Mouse (Mus musculus): ENCODE results near the gene Filip1. TPM values are rescaled to one million over a fixed set of nuclear protein-coding genes. Genes with fewer than 3 reads are reported as not detected.

The Filip1 gene
- polyA plus RNA-seq, 1 experiment from 2014 or later, result 10.4 TPM

- no peak overlapping the region for H3K4me2 ChIP-seq (ENCODE audit: low read depth, low read length)
- no peak overlapping the region for H3K27ac ChIP-seq (replicated peaks; ENCODE audit: low read depth, low read length)
- no peak for ATAC-seq (ENCODE audit: low read depth)
- no peaks in the 10 kb centered on the region for H3K27me3 ChIP-seq (replicated peaks; ENCODE audit: control insufficient read depth, insufficient read depth, low read length)
- WGBS, result 82% methylated on average over 6 of the region's 6 CpGs
- DNase-seq (ENCODE audit: low spot score), result no peak
- no peaks in the 10 kb centered on the region for H3K36me3 ChIP-seq (ENCODE audit: control insufficient read depth, insufficient read depth, low read length)
- H3K4me3 ChIP-seq (ENCODE audit: low read depth, low read length), result no peak overlapping the region
- H3K9ac ChIP-seq (ENCODE audit: low read depth, low read length), result no peak overlapping the region
- H3K4me1 ChIP-seq (ENCODE audit: control insufficient read depth, insufficient read depth, low read length), result no peaks in the 10 kb centered on the region
- H3K9me3 ChIP-seq (ENCODE audit: control insufficient read depth, low read length), result no peaks in the 10 kb centered on the region
Measured at GRCm38 (mm10) chr9:79937570-79937969, 75.1 kb downstream of the Filip1 start.

- Histone ChIP-seq H3K4me3 (ENCODE audit: low read depth, low read length) (no peak overlapping the region), H3K4me2 (ENCODE audit: low read depth, low read length) (no peak overlapping the region), H3K27ac (replicated peaks; ENCODE audit: low read depth, low read length) (no peak overlapping the region), H3K36me3 (ENCODE audit: control insufficient read depth, insufficient read depth, low read length) (no peaks in the 10 kb centered on the region), H3K9ac (ENCODE audit: low read depth, low read length) (no peak overlapping the region), H3K27me3 (replicated peaks; ENCODE audit: control insufficient read depth, insufficient read depth, low read length) (no peaks in the 10 kb centered on the region), H3K9me3 (ENCODE audit: control insufficient read depth, low read length) (no peaks in the 10 kb centered on the region), H3K4me1 (ENCODE audit: control insufficient read depth, insufficient read depth, low read length) (no peaks in the 10 kb centered on the region)
- 87% methylated on average over 5 of the region's 5 CpGs for WGBS
- DNase-seq (ENCODE audit: low spot score) (no peak), ATAC-seq (ENCODE audit: low read depth) (no peak)
Measured at GRCm38 (mm10) chr9:79932578-79932977, 80.1 kb downstream of the Filip1 start.

GRCm38 (mm10) chr9:79928092-79928491, 84.6 kb downstream of the Filip1 start:
- Histone ChIP-seq H3K9me3 (ENCODE audit: control insufficient read depth, low read length) (no peaks in the 10 kb centered on the region), H3K4me3 (ENCODE audit: low read depth, low read length) (no peak overlapping the region), H3K36me3 (ENCODE audit: control insufficient read depth, insufficient read depth, low read length) (no peaks in the 10 kb centered on the region), H3K27me3 (replicated peaks; ENCODE audit: control insufficient read depth, insufficient read depth, low read length) (no peaks in the 10 kb centered on the region), H3K4me2 (ENCODE audit: low read depth, low read length) (no peak overlapping the region), H3K9ac (ENCODE audit: low read depth, low read length) (no peak overlapping the region), H3K27ac (replicated peaks; ENCODE audit: low read depth, low read length) (no peak overlapping the region), H3K4me1 (ENCODE audit: control insufficient read depth, insufficient read depth, low read length) (no peaks in the 10 kb centered on the region)
- 90% methylated on average over 3 of the region's 3 CpGs for WGBS
- DNase-seq (ENCODE audit: low spot score) (no peak), ATAC-seq (ENCODE audit: low read depth) (no peak)

- ATAC-seq (ENCODE audit: low read depth), result no peak
- Histone ChIP-seq H3K9ac (ENCODE audit: low read depth, low read length) (no peak overlapping the region), H3K4me3 (ENCODE audit: low read depth, low read length) (no peak overlapping the region), H3K4me1 (ENCODE audit: control insufficient read depth, insufficient read depth, low read length) (peaks cover 2% of the 10 kb centered on the region), H3K27me3 (replicated peaks; ENCODE audit: control insufficient read depth, insufficient read depth, low read length) (no peaks in the 10 kb centered on the region), H3K36me3 (ENCODE audit: control insufficient read depth, insufficient read depth, low read length) (no peaks in the 10 kb centered on the region), H3K27ac (replicated peaks; ENCODE audit: low read depth, low read length) (no peak overlapping the region), H3K9me3 (ENCODE audit: control insufficient read depth, low read length) (no peaks in the 10 kb centered on the region), H3K4me2 (ENCODE audit: low read depth, low read length) (no peak overlapping the region)
- WGBS, result 83% methylated on average over 21 of the region's 21 CpGs
- DNase-seq (ENCODE audit: low spot score), result no peak
Measured at GRCm38 (mm10) chr9:79927156-79927870, 85.3 kb downstream of the Filip1 start.

- H3K9ac ChIP-seq (ENCODE audit: low read depth, low read length), result no peak overlapping the region
- H3K4me3 ChIP-seq (ENCODE audit: low read depth, low read length), result no peak overlapping the region
- no peaks in the 10 kb centered on the region for H3K36me3 ChIP-seq (ENCODE audit: control insufficient read depth, insufficient read depth, low read length)
- peaks cover 9% of the 10 kb centered on the region for H3K4me1 ChIP-seq (ENCODE audit: control insufficient read depth, insufficient read depth, low read length)
- H3K4me2 ChIP-seq (ENCODE audit: low read depth, low read length), result no peak overlapping the region
- no peaks in the 10 kb centered on the region for H3K9me3 ChIP-seq (ENCODE audit: control insufficient read depth, low read length)
- DNase-seq (ENCODE audit: low spot score) (peak; percentile 20), ATAC-seq (ENCODE audit: low read depth) (peak; percentile 26; the same call in 1 of the 2 replicates)
- H3K27ac ChIP-seq (replicated peaks; ENCODE audit: low read depth, low read length), result no peak overlapping the region
- no peaks in the 10 kb centered on the region for H3K27me3 ChIP-seq (replicated peaks; ENCODE audit: control insufficient read depth, insufficient read depth, low read length)
- 77% methylated on average over 9 of the region's 9 CpGs for WGBS
Measured at GRCm38 (mm10) chr9:79926464-79927155, 86.0 kb downstream of the Filip1 start.

- Histone ChIP-seq H3K4me1 (ENCODE audit: control insufficient read depth, insufficient read depth, low read length) (peaks cover 11% of the 10 kb centered on the region), H3K4me2 (ENCODE audit: low read depth, low read length) (no peak overlapping the region), H3K27me3 (replicated peaks; ENCODE audit: control insufficient read depth, insufficient read depth, low read length) (no peaks in the 10 kb centered on the region), H3K9ac (ENCODE audit: low read depth, low read length) (no peak overlapping the region), H3K4me3 (ENCODE audit: low read depth, low read length) (no peak overlapping the region), H3K9me3 (ENCODE audit: control insufficient read depth, low read length) (no peaks in the 10 kb centered on the region), H3K36me3 (ENCODE audit: control insufficient read depth, insufficient read depth, low read length) (no peaks in the 10 kb centered on the region), H3K27ac (replicated peaks; ENCODE audit: low read depth, low read length) (no peak overlapping the region)
- no peak for DNase-seq (ENCODE audit: low spot score)
- 82% methylated on average over 4 of the region's 4 CpGs for WGBS
- ATAC-seq (ENCODE audit: low read depth), result no peak
Measured at GRCm38 (mm10) chr9:79925950-79926349, 86.7 kb downstream of the Filip1 start.

GRCm38 (mm10) chr9:79923262-79923661, 89.4 kb downstream of the Filip1 start:
- no peaks in the 10 kb centered on the region for H3K27me3 ChIP-seq (replicated peaks; ENCODE audit: control insufficient read depth, insufficient read depth, low read length)
- ATAC-seq (ENCODE audit: low read depth), result no peak
- H3K9me3 ChIP-seq (ENCODE audit: control insufficient read depth, low read length), result no peaks in the 10 kb centered on the region
- H3K36me3 ChIP-seq (ENCODE audit: control insufficient read depth, insufficient read depth, low read length), result no peaks in the 10 kb centered on the region
- WGBS, result 76% methylated on average over 3 of the region's 3 CpGs
- H3K9ac ChIP-seq (ENCODE audit: low read depth, low read length), result no peak overlapping the region
- H3K27ac ChIP-seq (replicated peaks; ENCODE audit: low read depth, low read length), result no peak overlapping the region
- no peak for DNase-seq (ENCODE audit: low spot score)
- H3K4me1 ChIP-seq (ENCODE audit: control insufficient read depth, insufficient read depth, low read length), result peaks cover 11% of the 10 kb centered on the region
- H3K4me2 ChIP-seq (ENCODE audit: low read depth, low read length), result no peak overlapping the region
- no peak overlapping the region for H3K4me3 ChIP-seq (ENCODE audit: low read depth, low read length)

- Histone ChIP-seq H3K4me2 (ENCODE audit: low read depth, low read length) (no peak overlapping the region), H3K9ac (ENCODE audit: low read depth, low read length) (no peak overlapping the region), H3K36me3 (ENCODE audit: control insufficient read depth, insufficient read depth, low read length) (no peaks in the 10 kb centered on the region), H3K27me3 (replicated peaks; ENCODE audit: control insufficient read depth, insufficient read depth, low read length) (no peaks in the 10 kb centered on the region), H3K4me3 (ENCODE audit: low read depth, low read length) (no peak overlapping the region), H3K4me1 (ENCODE audit: control insufficient read depth, insufficient read depth, low read length) (peaks cover 11% of the 10 kb centered on the region), H3K9me3 (ENCODE audit: control insufficient read depth, low read length) (no peaks in the 10 kb centered on the region), H3K27ac (replicated peaks; ENCODE audit: low read depth, low read length) (no peak overlapping the region)
- 67% methylated on average over 6 of the region's 6 CpGs for WGBS
- no peak for ATAC-seq (ENCODE audit: low read depth)
- no peak for DNase-seq (ENCODE audit: low spot score)
Measured at GRCm38 (mm10) chr9:79922493-79922760, 90.2 kb downstream of the Filip1 start.

Data from embryonic facial prominence, embryonic 14.5 days (tissue).